Mouse (Mus musculus) brain, adult 2 months (tissue): Measurements from ENCODE around the gene Rpn1.
A peak's percentile ranks its signal among the peaks of the same experiment; 100 is the strongest.

Experiments used
- DNase-seq: peaks from one replicate; pipeline ENCODE4 v3.0.0; 2011; ENCODE audit warnings: low read depth, low spot score

The Rpn1 gene

DNA sequence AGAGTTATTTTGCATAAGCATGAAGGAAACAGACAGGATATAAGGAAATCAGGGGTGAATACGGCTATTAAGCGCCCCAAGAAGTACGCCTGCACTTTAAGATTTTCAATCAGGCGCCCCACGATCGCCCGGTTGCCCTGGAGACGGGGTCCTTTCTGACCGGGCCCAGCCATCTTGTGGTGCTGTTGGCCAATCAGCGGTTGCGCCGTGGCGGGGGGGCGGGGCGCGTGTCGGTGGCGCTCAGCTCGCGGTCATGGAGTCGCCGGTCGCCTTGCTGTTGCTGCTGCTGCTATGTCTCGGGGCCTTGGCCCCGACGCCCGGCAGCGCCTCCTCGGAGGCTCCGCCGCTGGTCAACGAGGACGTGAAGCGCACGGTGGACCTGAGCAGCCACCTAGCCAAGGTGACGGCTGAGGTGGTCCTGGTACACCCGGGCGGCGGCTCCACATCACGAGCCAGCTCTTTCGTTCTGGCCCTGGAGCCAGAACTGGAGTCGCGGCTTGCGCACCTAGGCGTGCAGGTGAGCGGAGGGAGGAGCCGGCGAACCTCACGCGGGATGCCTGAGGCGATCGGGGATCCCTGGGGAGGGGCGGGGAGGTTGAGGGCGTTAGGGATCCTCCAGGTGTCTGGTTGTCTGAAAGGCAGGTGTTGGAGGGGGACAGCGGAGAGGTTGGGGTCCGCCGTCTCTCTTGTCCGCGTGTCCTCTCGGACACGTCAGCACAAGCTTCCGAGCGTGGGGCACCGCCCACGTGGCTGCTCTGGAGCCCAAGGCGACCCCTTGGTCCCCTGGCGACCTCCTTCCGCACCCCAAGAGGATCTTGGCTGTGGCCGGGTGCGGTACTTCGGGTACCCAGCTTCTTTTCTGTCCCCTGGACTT is at the start of gene Rpn1:
Gene Rpn1, plus strand, starts transcription at position 205 of the 874 bp plus-strand sequence.
- peak; percentile 96 for DNase-seq

DNA sequence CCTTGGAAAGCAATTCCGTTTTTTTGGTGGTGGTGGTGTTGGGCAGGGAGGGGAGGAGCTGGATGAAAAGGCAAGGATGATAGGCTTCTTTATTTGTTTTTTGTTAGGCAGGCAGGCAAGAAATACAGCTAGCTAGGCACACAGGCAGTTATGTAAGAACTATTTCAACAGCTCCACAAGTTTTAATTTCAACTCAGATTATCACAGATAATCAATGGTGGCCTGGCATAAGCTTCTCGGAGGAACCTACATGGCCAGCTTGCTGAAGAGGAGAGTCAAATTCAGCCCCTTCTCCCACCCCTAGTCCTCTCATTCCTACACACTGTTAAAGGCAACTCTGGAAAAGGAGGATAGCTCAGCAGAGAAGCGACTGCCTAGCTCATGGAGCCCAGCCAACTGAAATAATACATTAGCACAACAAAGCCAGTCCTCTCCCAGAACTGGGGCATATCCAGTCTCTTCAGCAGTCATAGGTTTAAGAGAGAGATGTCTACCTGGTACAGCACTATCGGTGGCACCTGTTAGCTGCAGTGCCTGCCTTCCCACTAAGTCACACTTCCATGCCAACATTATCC is 46.7 kb upstream of the Rpn1 start:
- DNase-seq, result peak; percentile 66

DNA sequence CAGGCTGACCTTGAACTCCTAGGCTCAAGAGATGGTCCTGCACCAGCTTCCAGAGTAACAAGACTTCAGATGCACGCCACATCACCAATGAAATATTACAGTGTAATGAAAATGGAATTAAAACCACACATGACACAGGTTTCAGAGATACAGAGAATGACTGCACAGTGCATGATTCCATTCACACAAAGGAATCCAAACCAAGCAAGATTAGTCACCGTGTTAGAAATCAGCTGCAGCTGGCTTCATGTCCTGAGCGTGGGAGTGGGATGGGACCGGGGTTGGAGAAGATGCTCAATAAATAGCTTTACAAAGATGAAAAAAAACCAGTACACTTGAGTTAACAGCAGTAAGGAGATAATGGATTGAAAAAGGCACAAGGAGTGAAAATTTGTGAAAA is 44.9 kb upstream of the Rpn1 start:
- DNase-seq, result peak; percentile 82

DNA sequence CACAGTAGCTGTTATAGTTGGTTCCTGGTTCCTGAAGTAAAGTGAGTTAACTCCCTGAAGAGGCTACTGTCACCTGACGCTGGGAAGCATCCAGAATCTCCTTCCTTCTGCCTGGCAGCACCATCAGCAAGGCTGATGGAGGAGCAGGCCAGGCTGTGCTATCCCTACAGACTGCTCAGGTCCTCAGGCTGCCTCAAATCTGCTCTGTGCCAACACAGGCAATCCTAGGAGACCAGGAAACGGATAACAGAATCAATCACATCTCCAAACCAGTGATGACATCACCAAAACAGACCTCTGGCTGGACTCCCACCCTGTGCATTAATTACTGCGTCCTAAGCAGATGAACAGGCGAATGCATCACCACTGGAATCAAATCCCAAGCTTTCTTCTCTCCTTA is 43.1 kb upstream of the Rpn1 start:
- DNase-seq, result peak; percentile 64

DNA sequence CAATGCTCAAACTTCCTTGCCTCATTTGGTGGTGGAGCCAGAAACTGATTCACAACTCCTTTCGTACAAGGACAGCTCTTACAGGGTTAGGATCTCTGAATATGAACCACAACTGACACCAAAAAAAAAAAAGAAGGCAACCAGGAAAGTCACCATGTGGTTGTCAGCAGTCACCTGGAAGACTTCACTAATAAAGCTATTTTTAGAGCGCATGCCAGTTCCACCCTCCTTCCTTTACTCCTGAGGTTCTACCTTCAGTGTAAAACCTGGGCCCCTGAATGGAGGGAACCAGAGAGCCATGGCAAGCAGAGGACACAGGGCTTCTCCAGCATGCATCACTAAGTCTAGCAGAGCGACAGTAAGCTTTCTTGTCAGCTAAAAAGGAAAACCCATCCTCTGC is 41.9 kb upstream of the Rpn1 start:
- no peak for DNase-seq

DNA sequence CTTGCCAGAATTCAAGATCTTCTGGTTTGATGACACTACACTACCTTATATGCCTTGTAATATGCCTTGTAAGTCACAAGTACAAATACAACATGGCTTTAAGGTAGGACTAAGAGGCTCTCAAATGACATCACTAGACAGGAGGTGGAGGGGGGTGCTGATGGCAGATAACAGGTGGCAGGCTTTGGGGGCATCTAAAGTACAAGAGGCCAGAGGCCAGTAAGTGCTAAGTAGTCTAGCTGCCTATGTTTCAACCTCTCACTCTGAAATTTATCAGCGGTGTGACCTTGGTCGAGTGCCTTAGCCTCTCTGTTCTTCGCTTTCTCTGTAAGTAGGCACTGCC is 40.1 kb upstream of the Rpn1 start:
- DNase-seq, result no peak

DNA sequence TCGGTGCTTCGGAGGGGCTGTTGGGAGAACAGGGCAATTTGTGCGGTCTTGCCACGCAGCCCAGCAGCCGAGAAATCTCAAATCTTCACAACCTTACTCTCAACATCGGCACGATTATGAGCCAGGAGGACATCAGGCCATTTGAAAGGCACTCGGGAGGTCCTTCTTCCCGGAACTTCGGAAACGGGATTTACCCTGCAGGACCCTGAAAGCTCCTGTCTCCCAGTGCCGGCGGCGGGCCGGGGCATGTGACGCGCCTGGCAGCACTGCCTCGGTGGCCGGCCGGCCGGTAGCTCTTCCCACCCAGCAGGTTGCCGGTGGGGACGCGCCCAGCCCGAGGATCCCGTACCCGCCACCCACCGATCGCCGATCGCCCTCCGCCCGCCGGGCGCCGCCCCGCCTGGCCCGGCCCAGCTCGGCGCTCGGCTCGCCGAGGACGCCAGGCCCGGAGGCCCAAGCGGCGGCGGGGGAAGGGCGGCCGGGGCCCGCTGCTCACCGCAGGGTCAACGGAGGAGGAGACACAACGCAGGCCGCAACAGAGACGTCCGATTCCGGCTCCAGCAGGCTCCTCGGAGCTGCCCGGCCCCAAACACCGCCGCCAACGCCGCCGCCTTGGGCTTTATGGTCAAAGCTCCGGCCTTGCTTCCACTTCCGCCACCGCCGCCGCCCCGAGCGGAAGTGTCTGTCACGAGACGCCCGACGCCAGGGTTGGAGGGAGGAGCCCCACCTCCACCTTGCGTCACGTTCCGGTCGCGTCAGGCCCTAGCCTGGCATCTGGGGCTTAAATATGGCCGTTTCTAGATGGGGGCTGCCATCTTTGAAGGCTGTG is 39.5 kb upstream of the Rpn1 start, which contains the start of gene Rab7:
Gene Rab7, minus strand, starts transcription at position 694 of the 829 bp plus-strand sequence.
- DNase-seq, result peak; percentile 99

DNA sequence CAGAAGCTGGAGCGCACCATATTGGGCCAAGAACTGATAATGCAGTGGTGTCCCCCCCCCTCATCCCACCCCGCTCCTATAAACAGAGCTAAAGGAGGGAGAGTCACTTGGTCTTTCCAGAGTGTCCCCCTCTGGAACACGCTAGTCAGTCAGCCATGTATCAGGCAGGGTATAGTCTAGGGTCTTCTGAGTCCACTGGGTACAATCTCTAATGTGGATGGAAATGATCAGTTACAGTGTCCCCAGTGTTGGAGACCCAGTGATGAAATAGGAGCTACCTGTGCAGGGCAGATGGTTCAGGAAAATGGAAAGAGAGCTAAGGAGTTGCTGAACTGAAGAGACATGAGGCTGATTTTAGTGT is 38.9 kb upstream of the Rpn1 start:
- DNase-seq, result no peak

DNA sequence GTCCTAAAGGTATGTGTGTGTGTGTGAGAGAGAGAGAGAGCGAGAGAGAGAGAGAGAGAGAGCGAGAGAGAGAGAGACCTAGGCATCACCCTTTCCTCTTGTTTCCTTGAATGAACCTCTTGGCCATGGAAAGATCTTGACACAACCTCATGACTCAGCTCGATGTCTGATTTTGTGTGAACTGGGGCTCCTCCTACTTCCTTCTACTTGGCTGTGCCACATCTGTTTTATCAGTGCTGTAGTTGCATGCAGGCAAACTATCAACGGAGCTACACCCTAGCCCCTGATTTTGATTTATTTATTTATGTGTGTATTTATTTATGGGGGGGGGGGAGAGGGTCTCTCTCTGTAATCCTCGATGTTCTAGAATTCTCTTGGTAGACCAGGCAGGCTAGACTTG is 36.4 kb upstream of the Rpn1 start:
- DNase-seq, result no peak

DNA sequence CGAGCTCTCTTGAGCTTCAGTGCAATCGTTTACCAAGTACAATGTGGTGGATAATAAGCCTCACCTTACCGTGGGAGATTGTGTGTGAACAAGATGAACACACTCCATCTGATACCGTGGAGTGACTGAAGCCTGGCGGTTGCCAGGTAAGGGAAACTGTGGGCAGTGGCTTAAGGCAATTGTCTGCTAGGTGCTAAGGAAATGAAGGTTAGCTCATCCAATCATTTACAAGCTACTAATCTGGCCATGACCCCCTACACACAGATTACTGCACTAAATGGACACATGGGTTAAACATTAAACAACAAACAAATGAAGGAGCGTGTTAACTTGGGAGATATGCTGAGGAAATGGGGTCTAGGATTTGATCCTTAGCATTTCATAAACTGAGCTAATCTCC is 35.3 kb upstream of the Rpn1 start:
- DNase-seq, result no peak

DNA sequence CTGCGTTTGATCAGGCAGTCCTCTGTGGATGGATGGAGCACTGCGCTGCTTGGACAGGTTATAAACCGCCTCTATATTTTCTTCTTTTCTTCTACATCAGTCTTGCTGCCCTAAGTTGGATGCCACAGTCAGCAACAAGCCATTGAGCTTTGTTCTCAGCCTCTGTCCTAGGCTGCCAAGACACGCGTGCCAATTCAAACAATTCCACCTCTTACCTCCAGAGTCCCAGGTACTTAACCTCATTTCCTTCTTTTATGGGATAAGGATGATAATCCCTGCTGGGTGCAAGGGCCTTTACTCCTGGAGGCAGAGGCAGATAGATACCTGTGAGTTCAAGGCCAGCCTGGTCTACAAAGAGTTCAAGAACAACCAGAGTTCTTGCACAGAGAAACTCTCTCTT is 33.1 kb upstream of the Rpn1 start:
- no peak for DNase-seq

DNA sequence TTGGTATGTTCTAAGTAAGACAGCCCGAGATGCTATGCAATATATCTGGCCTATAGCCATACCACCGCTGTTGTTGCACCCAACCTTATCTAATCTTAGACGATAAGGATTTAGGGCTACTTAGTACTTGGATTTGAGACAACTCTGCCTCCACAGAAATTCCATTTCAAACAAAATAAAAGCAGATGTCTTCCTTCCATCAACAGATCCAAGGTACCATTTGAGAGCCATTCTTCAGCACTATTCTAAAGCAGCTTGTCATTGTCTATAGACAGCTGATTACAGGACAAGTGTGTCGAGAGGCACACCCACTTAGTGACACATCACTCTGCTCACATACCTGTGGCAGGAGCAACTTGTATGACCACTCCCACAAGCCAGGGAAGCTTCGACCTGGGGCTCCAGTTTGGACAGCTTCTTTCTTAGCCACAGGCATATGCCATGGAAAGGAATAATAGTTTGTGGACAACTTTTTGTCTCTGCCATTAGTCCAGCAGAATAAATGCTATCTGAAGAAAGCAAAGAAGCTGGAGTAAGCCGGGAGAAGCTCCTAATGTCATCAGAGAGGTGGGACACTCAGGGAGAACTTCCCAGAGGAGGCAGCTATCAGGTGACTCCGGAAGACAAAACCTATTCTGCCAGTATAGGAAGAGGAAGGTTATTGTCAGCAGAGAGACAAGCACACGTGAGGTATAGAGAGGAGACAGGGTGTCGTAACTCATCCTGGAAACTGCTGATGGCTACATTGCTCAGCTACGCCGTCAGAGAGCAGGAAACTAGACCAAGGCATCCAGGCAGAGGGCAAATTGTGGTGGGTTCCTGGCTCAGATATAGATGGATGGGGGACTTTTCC is 30.8 kb upstream of the Rpn1 start:
- DNase-seq, result no peak

DNA sequence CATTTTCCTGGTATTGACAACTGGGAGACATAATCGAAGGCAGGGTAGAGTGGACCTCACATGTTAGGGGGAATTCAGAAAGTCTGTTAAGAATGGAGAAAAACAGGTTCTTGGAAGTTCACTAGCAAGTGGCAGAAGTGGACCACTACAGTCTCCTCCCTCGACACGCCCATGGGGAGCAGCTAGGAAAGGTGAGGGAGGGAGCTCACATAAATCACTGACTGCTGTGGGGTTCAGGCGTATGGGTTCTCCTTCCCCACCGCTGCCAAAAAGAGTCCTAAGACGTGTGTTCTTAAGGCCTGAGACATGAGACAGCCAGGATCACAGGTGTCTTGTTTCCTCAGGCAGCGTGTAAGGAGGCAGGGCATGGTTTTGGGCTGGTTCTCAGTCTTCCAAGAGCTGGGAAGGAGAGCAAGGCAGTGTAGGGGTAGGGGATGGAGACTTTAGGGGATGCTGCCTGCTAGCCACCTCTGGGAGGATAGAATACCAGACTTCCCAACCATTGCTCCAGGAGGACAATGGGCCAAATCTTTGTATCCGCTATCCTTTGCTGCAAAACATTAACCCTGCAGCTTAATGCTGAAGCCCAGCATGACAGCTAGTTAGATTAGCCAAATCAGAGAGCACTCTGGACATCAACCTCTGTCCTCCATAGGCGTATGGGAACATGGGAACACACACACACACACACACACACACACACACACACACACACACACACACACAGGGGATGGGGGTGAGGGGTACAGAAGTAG is 30.0 kb upstream of the Rpn1 start:
- DNase-seq, result no peak

DNA sequence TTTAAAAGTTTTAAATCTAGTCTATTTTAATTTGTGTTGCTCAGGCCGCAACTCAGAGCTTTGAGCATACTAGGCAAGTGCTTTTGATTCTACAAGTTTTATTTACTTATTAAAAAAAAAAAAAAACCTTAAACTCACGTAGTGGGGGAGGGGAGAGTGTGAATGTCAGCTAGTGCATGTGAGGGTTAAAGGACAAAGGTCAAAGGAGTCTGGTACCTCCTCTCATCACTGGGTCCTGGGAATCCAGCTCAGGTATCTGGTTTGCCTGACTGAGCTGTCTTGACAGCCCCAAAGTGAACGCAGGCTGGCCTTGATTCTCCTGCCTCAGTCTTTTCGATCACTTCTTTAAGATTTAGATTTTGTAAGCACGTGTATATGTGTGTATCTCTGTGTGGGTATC is 28.6 kb upstream of the Rpn1 start:
- no peak for DNase-seq

DNA sequence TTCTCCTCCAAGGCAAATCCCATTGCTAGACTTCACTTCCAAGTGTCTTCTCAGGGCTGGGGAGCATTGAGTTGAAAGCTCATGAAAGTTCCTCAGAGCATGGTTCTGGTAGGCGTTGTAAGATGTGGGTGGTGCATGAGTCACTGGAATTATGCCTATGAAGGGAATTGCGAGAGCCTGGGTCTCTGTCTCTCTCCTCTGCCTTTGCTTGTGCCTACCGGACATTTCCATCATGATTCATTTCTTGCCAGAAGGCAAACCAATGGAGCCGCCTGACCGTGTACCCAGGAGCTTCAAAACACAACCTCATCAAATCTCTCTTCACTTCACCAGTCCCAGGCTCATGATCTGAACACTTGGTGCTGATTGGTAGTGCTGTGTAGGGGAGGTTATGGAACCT is 27.4 kb upstream of the Rpn1 start:
- DNase-seq, result peak; percentile 87

DNA sequence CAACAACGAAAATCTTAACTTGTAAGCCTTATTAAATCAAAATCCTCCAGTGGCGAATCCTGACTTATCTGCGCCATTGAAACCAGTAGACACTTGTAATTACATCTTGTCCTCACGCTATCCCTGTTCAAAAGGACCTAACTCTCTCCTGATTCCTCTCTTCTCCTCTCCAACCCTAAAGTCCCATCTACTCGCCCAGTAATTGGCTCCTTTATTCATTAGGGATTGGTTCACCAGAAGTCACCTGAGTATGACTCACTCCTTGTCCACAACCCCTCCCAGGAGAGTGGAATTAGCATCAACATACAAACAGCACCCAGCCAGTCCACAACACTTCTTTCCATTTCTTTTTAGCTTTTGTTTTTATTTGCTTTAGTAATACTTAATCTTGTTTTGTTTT is 24.4 kb upstream of the Rpn1 start:
- DNase-seq, result no peak

DNA sequence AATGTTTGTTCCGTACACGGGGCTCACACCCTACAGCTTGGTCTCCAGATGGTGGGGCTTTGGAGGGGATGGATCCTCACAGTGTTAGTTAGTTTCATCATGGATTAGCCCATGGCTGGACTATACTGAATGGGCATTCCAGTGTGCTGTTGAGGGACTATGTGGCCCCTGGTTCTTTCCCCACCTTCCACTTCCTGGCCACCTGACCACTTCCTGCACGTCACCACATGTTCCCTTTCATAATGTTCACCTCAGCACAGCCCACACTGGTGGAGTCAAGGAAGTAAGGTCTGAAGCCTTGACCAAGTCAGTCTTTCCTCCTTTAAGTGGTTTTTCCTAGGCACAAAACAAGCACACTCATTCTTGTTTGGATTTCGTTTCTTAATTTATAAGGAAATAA is 23.7 kb upstream of the Rpn1 start:
- no peak for DNase-seq

DNA sequence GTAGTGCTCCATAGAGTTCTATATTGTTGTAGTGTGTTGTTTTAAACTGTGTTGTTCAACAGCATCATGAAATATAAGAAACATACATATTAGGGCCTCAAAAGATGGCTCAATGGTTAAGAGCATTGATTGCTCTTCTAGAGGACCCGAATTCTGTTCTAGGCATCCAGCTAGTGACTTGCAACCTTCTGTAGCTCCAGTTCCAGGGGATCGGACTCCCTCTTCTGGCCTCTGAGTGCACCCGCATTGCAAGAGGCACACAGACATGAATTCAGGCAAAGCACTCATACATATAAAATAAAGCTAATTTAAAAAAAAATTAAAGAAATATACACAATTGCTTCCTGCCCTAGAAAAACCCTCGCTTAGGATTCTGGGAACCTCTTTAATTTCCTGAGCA is 22.9 kb upstream of the Rpn1 start:
- DNase-seq, result no peak

DNA sequence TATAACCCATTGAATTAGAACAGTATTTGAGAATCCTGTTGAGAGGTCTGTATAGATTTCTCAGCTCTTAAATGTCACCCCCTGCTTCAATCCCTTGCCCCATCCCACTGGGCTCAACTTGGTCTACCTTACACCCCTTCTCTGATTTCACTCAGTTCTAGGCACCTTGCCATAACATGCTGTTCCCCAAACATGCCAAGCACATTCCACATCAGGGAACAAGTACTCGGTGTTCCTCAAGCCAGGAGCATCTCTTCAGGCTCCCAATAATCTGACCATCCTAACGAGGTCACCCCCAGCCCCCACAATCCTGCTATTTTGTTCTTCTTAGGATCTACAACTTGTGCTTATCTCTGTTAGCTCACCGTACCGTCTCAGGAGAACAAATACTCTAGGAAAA is 21.9 kb upstream of the Rpn1 start:
- no peak for DNase-seq

DNA sequence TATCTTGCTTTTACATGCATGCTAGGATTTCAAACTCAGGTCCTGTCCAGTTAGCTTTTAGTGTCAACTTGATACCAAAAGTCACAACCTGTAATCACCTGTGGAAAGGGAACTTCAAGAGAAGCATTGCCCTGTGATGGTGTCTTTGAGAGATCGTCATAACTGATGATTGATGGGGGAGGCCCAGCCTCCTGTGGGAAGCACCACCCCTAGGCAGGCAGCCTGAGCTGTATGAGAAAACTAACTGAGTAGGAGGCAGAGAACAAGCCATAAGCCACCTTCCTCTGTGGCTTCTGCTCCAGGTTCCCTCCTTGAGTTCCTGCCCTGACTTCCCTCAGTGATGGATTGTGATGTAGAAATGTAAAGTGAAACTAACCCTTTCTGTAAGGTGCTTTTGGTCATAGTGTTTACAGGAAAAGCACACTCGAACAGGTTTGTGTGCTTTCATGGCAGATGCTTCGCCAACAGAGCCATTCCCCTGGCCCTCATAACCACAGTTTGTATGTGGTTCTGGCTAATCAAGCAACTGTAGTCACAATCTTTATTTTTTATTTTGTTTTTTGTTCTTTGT is 20.1 kb upstream of the Rpn1 start:
- DNase-seq, result no peak

DNA sequence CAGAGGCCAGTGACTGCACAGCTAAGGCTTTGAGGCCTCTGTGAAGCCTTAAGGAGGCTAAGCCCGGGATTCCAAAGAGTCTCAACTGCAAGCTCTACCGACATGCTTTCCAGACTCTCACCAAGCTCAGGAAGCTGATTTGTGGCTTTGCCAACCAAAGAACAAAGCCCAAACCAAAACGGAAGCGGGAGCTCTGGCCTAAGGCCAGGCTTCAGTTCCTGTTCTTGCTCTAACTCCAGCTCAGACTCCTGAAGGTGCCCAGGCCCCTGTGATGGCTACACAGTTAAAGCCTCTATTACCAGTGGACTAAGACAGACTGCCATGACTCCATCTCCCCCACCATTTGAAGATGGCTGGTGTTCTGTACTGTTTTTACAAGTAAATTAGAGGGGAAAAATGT is 19.2 kb upstream of the Rpn1 start:
- peak; percentile 31 for DNase-seq
